10 mouse cellular contexts compared by ENCODE assay signal in genomic region chr9:25156377-25156776, GRCm38 (mm10). TPM values are rescaled to one million over a fixed set of nuclear protein-coding genes. Genes with fewer than 3 reads are reported as not detected.
DNase-seq lines count a peak whose midpoint lies in the region; ATAC-seq and TF ChIP-seq lines count a peak whose summit lies in the region.
"Had no signal": no experiment of that assay in that cellular context is flagged by ENCODE, and none has a peak within 500 bp of the region (broad histone marks: within the 10 kb centered on the region; RNA-seq: fewer than 3 reads in every experiment).

No protein-coding gene starts in this region.

- H3K4me2 ChIP-seq in heart, postnatal 0 days (ENCODE audit: low read depth, low read length): no peak overlapping the region
- H3K4me2 ChIP-seq in heart, embryonic 11.5 days: no peak overlapping the region
- H3K4me2 ChIP-seq in midbrain, postnatal 0 days (ENCODE audit: low read depth, low read length, poor library complexity, severe bottlenecking): no peak overlapping the region
- H3K4me2 ChIP-seq: lung, embryonic 15.5 days had no signal

- TF ChIP-seq EP300 in heart, postnatal 0 days (IDR thresholded peaks at IDR 0.05; ENCODE audit: low read depth): no peak

- H3K27me3 ChIP-seq in heart, postnatal 0 days (ENCODE audit: control insufficient read depth, insufficient read depth, low read length): no peaks in the 10 kb centered on the region
- H3K27me3 ChIP-seq in heart, embryonic 11.5 days (ENCODE audit: control insufficient read depth, insufficient read depth, low read length): no peaks in the 10 kb centered on the region
- no peaks in the 10 kb centered on the region for H3K27me3 ChIP-seq in midbrain, postnatal 0 days (ENCODE audit: insufficient read depth, low read length)
- H3K27me3 ChIP-seq in midbrain, embryonic 10.5 days (ENCODE audit: low read depth, poor library complexity, severe bottlenecking): no peaks in the 10 kb centered on the region
- H3K27me3 ChIP-seq: lung, embryonic 15.5 days had no signal

- WGBS in heart, postnatal 0 days: 23% methylated on average over 1 of the region's 1 CpGs
- 28% methylated on average over 1 of the region's 1 CpGs for WGBS in heart, embryonic 11.5 days (ENCODE audit: insufficient replicate concordance)
- WGBS in midbrain, postnatal 0 days: 21% methylated on average over 1 of the region's 1 CpGs
- 22% methylated on average over 1 of the region's 1 CpGs for WGBS in midbrain, embryonic 10.5 days

- H3K9ac ChIP-seq in heart, postnatal 0 days (replicated peaks; ENCODE audit: low read depth, low read length): no peak overlapping the region
- no peak overlapping the region for H3K9ac ChIP-seq in heart, embryonic 11.5 days (ENCODE audit: low read depth, low read length)
- no peak overlapping the region for H3K9ac ChIP-seq in midbrain, postnatal 0 days (replicated peaks; ENCODE audit: low read length, poor library complexity, severe bottlenecking)
- H3K9ac ChIP-seq: lung, embryonic 15.5 days had no signal

- no peak for ATAC-seq in heart, postnatal 0 days (ENCODE audit: insufficient read depth, low read depth)
- no peak for ATAC-seq in heart, embryonic 11.5 days (replicated peaks; ENCODE audit: insufficient number of reproducible peaks, low FRiP score, low TSS enrichment)
- no peak for ATAC-seq in midbrain, postnatal 0 days (ENCODE audit: low FRiP score)
- ATAC-seq in megakaryocyte progenitor cell, adult 5-6 weeks (replicated peaks; ENCODE audit: poor library complexity): peak; percentile 38

- H3K4me1 ChIP-seq in heart, postnatal 0 days (ENCODE audit: control insufficient read depth, insufficient read depth): 0 out of 2 replicates have a peak, but pooled peaks cover 4% of the 10 kb centered on the region
- H3K4me1 ChIP-seq in heart, embryonic 11.5 days (ENCODE audit: control insufficient read depth, insufficient read depth, low read length): 0 out of 2 replicates have a peak, but pooled peaks cover 4% of the 10 kb centered on the region
- H3K4me1 ChIP-seq in midbrain, postnatal 0 days (ENCODE audit: insufficient read depth, low read length): no peaks in the 10 kb centered on the region
- peaks cover 9% of the 10 kb centered on the region for H3K4me1 ChIP-seq in midbrain, embryonic 10.5 days

- H3K9me3 ChIP-seq in heart, postnatal 0 days (replicated peaks; ENCODE audit: control insufficient read depth, low read length): no peaks in the 10 kb centered on the region
- H3K9me3 ChIP-seq in heart, embryonic 11.5 days (replicated peaks; ENCODE audit: control insufficient read depth, low read length): no peaks in the 10 kb centered on the region
- H3K9me3 ChIP-seq in midbrain, postnatal 0 days (ENCODE audit: low read length): no peaks in the 10 kb centered on the region
- H3K9me3 ChIP-seq in midbrain, embryonic 10.5 days (replicated peaks): no peaks in the 10 kb centered on the region
- H3K9me3 ChIP-seq: lung, embryonic 15.5 days had no signal

- DNase-seq in heart, postnatal 0 days (ENCODE audit: low spot score): no peak
- no peak for DNase-seq in midbrain, postnatal 0 days (ENCODE audit: low spot score)
- DNase-seq in midbrain, embryonic 10.5 days (ENCODE audit: low spot score): no peak
- DNase-seq in ES-CJ7 (ENCODE audit: low read depth, low spot score): peak; percentile 8
- DNase-seq in spleen, postnatal 36 days (ENCODE audit: low spot score in 2 of 2): no peak
- no peak for DNase-seq in ovary, adult 18-20 months (ENCODE audit: low spot score)
- DNase-seq: gastrocnemius, postnatal 10 days had no signal

- no peaks in the 10 kb centered on the region for H3K36me3 ChIP-seq in heart, postnatal 0 days (replicated peaks; ENCODE audit: control insufficient read depth, insufficient read depth, low read length)
- H3K36me3 ChIP-seq in heart, embryonic 11.5 days (ENCODE audit: control insufficient read depth, insufficient read depth, low read length): no peaks in the 10 kb centered on the region; the same call in 1 of the 2 replicates
- no peaks in the 10 kb centered on the region for H3K36me3 ChIP-seq in midbrain, postnatal 0 days (ENCODE audit: insufficient read depth, low read length)
- H3K36me3 ChIP-seq in midbrain, embryonic 10.5 days: no peaks in the 10 kb centered on the region
- H3K36me3 ChIP-seq: lung, embryonic 15.5 days had no signal

- H3K27ac ChIP-seq in heart, postnatal 0 days (ENCODE audit: low read depth): no peak overlapping the region
- H3K27ac ChIP-seq in heart, embryonic 11.5 days (ENCODE audit: low read depth, low read length): no peak overlapping the region
- H3K27ac ChIP-seq in midbrain, postnatal 0 days (ENCODE audit: low read depth, low read length): no peak overlapping the region
- H3K27ac ChIP-seq in midbrain, embryonic 10.5 days (replicated peaks): no peak overlapping the region
- H3K27ac ChIP-seq: lung, embryonic 15.5 days had no signal

- H3K4me3 ChIP-seq in heart, postnatal 0 days (ENCODE audit: low read depth, low read length): no peak overlapping the region
- no peak overlapping the region for H3K4me3 ChIP-seq in heart, embryonic 11.5 days (ENCODE audit: low read depth, low read length)
- no peak overlapping the region for H3K4me3 ChIP-seq in midbrain, postnatal 0 days (ENCODE audit: low read depth, low read length)
- no peak overlapping the region for H3K4me3 ChIP-seq in midbrain, embryonic 10.5 days
- H3K4me3 ChIP-seq: lung, embryonic 15.5 days had no signal

- peak; percentile 25 for TF ChIP-seq CTCF in heart, postnatal 0 days (IDR thresholded peaks at IDR 0.05; ENCODE audit: low read depth)
- peak; percentile 52 for TF ChIP-seq CTCF in midbrain, postnatal 0 days (IDR thresholded peaks at IDR 0.05)

RNA-seq across cellular contexts. Expression of gene Herpud2, which starts 4.8 kb away (rescaled TPM):
- 17.5 and 27.9 TPM in 2 replicates for total RNA-seq in heart, postnatal 0 days (2014; rRNA removed; ENCODE audit: low replicate concordance)
- polyA plus RNA-seq in heart, postnatal 0 days (2015; fragmentation: Nextera tagmentation; extraction: Ambion mirVana): 26.4 and 27.7 TPM in 2 replicates
- polyA plus RNA-seq in heart, embryonic 11.5 days (2014; fragmentation: Nextera tagmentation; extraction: Ambion mirVana): 22.4 and 24.2 TPM in 2 replicates
- total RNA-seq in midbrain, postnatal 0 days (2014; rRNA removed): 15.8 and 28.5 TPM in 2 replicates
- 25.9 and 26.6 TPM in 2 replicates for polyA plus RNA-seq in midbrain, postnatal 0 days (2015; fragmentation: Nextera tagmentation; extraction: Ambion mirVana)
- polyA plus RNA-seq in midbrain, embryonic 10.5 days (2016; fragmentation: Nextera tagmentation; extraction: Ambion mirVana): 25.4 and 30.7 TPM in 2 replicates
- 36.6 and 36.8 TPM in 2 replicates for total RNA-seq in megakaryocyte progenitor cell, adult 5-6 weeks (2015)
- total RNA-seq in megakaryocyte progenitor cell, adult 5-6 weeks (2017): 12.0 and 18.2 TPM in 2 replicates
